Mouse (Mus musculus) heart, adult 18-20 months (tissue): ENCODE results near the gene Slc19a2. TPM values are rescaled to one million over a fixed set of nuclear protein-coding genes. Genes with fewer than 3 reads are reported as not detected.

Experiments used
- total RNA-seq, 2 experiments: library from RNA; stranded (reverse); gene quantifications; 2 replicates each; pipeline ENCODE4 v1.2.3; 2021

The Slc19a2 gene
- total RNA-seq, 2 experiments from 2014 or later = 4.9 to 5.7 TPM

Other genes starting within 250 kb of the Slc19a2 start
- under 1 TPM in 1 of 2 experiments, not detected in 1; 0.37 TPM for gene Sele, start 200.8 kb upstream of the Slc19a2 start, total RNA-seq
- 1 to 10 TPM in 1 of 2 experiments, under 1 TPM in 1; 0.65 to 9.8 TPM for gene Sell, start 187.1 kb upstream of the Slc19a2 start, total RNA-seq
- 1 to 10 TPM; 1.6 to 1.8 TPM for gene Selp, start 133.8 kb upstream of the Slc19a2 start, total RNA-seq
- gene F5, start 97.2 kb upstream of the Slc19a2 start, total RNA-seq = 1 to 10 TPM; 1.4 to 1.9 TPM
- gene Ccdc181, start 26.5 kb downstream of the Slc19a2 start, total RNA-seq = 1 to 10 TPM; 8.1 to 9.8 TPM
- gene Nme7, start 55.1 kb downstream of the Slc19a2 start, total RNA-seq = 1 to 10 TPM; 3.1 to 3.8 TPM
- gene Blzf1, start 58.4 kb downstream of the Slc19a2 start, total RNA-seq = 10 to 100 TPM; 21.6 to 23.6 TPM
- gene Atp1b1, start 209.3 kb downstream of the Slc19a2 start, total RNA-seq = 100 to 1,000 TPM; 312 to 314 TPM